ENCODE assay signal across 8 mouse cellular contexts in the genomic region with DNA sequence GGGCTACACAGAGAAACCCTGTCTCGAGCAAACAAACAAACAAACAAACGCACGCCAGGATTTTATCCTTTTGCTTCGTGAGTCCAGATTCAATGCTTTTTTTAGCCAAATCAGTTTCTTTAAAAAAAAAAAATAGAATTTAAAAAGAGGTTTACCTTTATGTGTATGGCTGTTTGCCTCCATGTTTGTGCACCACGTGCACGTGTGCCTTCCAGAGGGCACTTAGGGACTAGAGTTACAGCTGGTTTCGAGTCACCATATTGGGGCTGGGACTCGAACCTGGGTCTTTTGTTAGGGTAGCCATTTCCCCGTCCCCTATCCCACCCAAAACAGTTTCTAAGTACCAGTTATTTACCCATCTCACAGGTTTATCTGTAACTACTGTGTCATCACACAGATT. TPM values are rescaled to one million over a fixed set of nuclear protein-coding genes. Genes with fewer than 3 reads are reported as not detected.
DNase-seq lines count a peak whose midpoint lies in the region; ATAC-seq lines count a peak whose summit lies in the region.

No protein-coding gene starts in this region.

- peaks cover 11% of the 10 kb centered on the region for H3K36me3 ChIP-seq in lung, embryonic 16.5 days (ENCODE audit: control insufficient read depth, insufficient read depth, low read length)
- H3K36me3 ChIP-seq in forebrain, embryonic 10.5 days (replicated peaks): peaks cover 23% of the 10 kb centered on the region
- H3K36me3 ChIP-seq in limb, embryonic 10.5 days: peaks cover 23% of the 10 kb centered on the region
- H3K36me3 ChIP-seq in neural tube, embryonic 15.5 days: peaks cover 11% of the 10 kb centered on the region

- no peaks in the 10 kb centered on the region for H3K27me3 ChIP-seq in lung, embryonic 16.5 days (ENCODE audit: control insufficient read depth, insufficient read depth, low read depth, low read length)
- H3K27me3 ChIP-seq in forebrain, embryonic 10.5 days (ENCODE audit: poor library complexity, severe bottlenecking): no peaks in the 10 kb centered on the region
- H3K27me3 ChIP-seq in limb, embryonic 10.5 days (ENCODE audit: low read depth, poor library complexity, severe bottlenecking): no peaks in the 10 kb centered on the region
- no peaks in the 10 kb centered on the region for H3K27me3 ChIP-seq in neural tube, embryonic 15.5 days (replicated peaks)

- ATAC-seq in lung, embryonic 16.5 days (ENCODE audit: low read depth): no peak
- peak; percentile 14 for ATAC-seq in neural tube, embryonic 15.5 days (ENCODE audit: low FRiP score)

- H3K9ac ChIP-seq in lung, embryonic 16.5 days (ENCODE audit: low read length): peak overlapping the region; percentile 82
- peak overlapping the region; percentile 60 for H3K9ac ChIP-seq in neural tube, embryonic 15.5 days (replicated peaks)

- H3K4me3 ChIP-seq in lung, embryonic 16.5 days (ENCODE audit: low read length): peak overlapping the region; percentile 79
- H3K4me3 ChIP-seq in forebrain, embryonic 10.5 days: peak overlapping the region; percentile 75
- peak overlapping the region; percentile 84 for H3K4me3 ChIP-seq in limb, embryonic 10.5 days
- peak overlapping the region; percentile 86 for H3K4me3 ChIP-seq in neural tube, embryonic 15.5 days (replicated peaks)

- WGBS in lung, embryonic 16.5 days: 76% methylated on average over 9 of the region's 9 CpGs
- WGBS in forebrain, embryonic 10.5 days: 83% methylated on average over 9 of the region's 9 CpGs
- 85% methylated on average over 9 of the region's 9 CpGs for WGBS in limb, embryonic 10.5 days
- 83% methylated on average over 9 of the region's 9 CpGs for WGBS in neural tube, embryonic 15.5 days

- peak overlapping the region; percentile 21 for H3K27ac ChIP-seq in lung, embryonic 16.5 days (ENCODE audit: low read length)
- H3K27ac ChIP-seq in forebrain, embryonic 10.5 days: peak overlapping the region; percentile 96
- H3K27ac ChIP-seq in limb, embryonic 10.5 days: peak overlapping the region; percentile 96
- peak overlapping the region; percentile 93 for H3K27ac ChIP-seq in neural tube, embryonic 15.5 days (replicated peaks)

- no peaks in the 10 kb centered on the region for H3K9me3 ChIP-seq in lung, embryonic 16.5 days (ENCODE audit: control insufficient read depth, low read length)
- no peaks in the 10 kb centered on the region for H3K9me3 ChIP-seq in forebrain, embryonic 10.5 days
- no peaks in the 10 kb centered on the region for H3K9me3 ChIP-seq in limb, embryonic 10.5 days (replicated peaks)
- no peaks in the 10 kb centered on the region for H3K9me3 ChIP-seq in neural tube, embryonic 15.5 days (replicated peaks)

- H3K4me2 ChIP-seq in lung, embryonic 16.5 days (ENCODE audit: low read depth, low read length): peak overlapping the region; percentile 69
- H3K4me2 ChIP-seq in neural tube, embryonic 15.5 days: peak overlapping the region; percentile 88

- peaks cover 10% of the 10 kb centered on the region for H3K4me1 ChIP-seq in lung, embryonic 16.5 days (replicated peaks; ENCODE audit: control insufficient read depth, insufficient read depth, low read length)
- peaks cover 19% of the 10 kb centered on the region for H3K4me1 ChIP-seq in forebrain, embryonic 10.5 days
- H3K4me1 ChIP-seq in limb, embryonic 10.5 days: peaks cover 9% of the 10 kb centered on the region
- H3K4me1 ChIP-seq in neural tube, embryonic 15.5 days: peaks cover 18% of the 10 kb centered on the region

- DNase-seq in lung, postnatal 36 days: no peak
- no peak for DNase-seq in forebrain, embryonic 10.5 days (ENCODE audit: extremely low spot score, low spot score)
- DNase-seq in limb, embryonic 10.5 days (ENCODE audit: low spot score): no peak
- DNase-seq in frontal cortex, postnatal 14 days (ENCODE audit: low spot score in 2 of 2): no peak
- DNase-seq in MN1 (ENCODE audit: low spot score): no peak
- no peak for DNase-seq in adipocyte (ENCODE audit: low spot score)

RNA-seq across cellular contexts. Expression of a gene that starts 0.6 kb away (rescaled TPM):
- 44.3 and 47.5 TPM in 2 replicates for polyA plus RNA-seq in lung, embryonic 16.5 days (2015; fragmentation: Nextera tagmentation; extraction: Ambion mirVana)
- 71.6 and 73.4 TPM in 2 replicates for polyA plus RNA-seq in forebrain, embryonic 10.5 days (2016; fragmentation: Nextera tagmentation; extraction: Ambion mirVana)
- polyA plus RNA-seq in limb, embryonic 10.5 days (2016; fragmentation: Nextera tagmentation; extraction: Ambion mirVana): 72.4 and 73.2 TPM in 2 replicates
- 45.5 and 53.7 TPM in 2 replicates for polyA plus RNA-seq in neural tube, embryonic 15.5 days (2015; fragmentation: Nextera tagmentation; extraction: Ambion mirVana)

RNA-seq across cellular contexts. Expression of a gene that starts 45.6 kb away (rescaled TPM):
- 40.7 and 44.9 TPM in 2 replicates for polyA plus RNA-seq in lung, embryonic 16.5 days (2015; fragmentation: Nextera tagmentation; extraction: Ambion mirVana)
- polyA plus RNA-seq in forebrain, embryonic 10.5 days (2016; fragmentation: Nextera tagmentation; extraction: Ambion mirVana): 45.1 and 48.5 TPM in 2 replicates
- 46.0 and 49.9 TPM in 2 replicates for polyA plus RNA-seq in limb, embryonic 10.5 days (2016; fragmentation: Nextera tagmentation; extraction: Ambion mirVana)
- 54.9 and 55.3 TPM in 2 replicates for polyA plus RNA-seq in neural tube, embryonic 15.5 days (2015; fragmentation: Nextera tagmentation; extraction: Ambion mirVana)

Comparison
In these comparisons a context has a peak if more than half of its experiments do, and no peak if none do; other contexts are left out.
1. H3K27ac ChIP-seq: peak in every context shown above with its lines; median percentile 96 in forebrain, embryonic 10.5 days; 96 in limb, embryonic 10.5 days; 93 in neural tube, embryonic 15.5 days; 21 in lung, embryonic 16.5 days.